Mouse (Mus musculus): Measurements from ENCODE around the gene Supt16. TPM values are rescaled to one million over a fixed set of nuclear protein-coding genes. Genes with fewer than 3 reads are reported as not detected.
A peak's percentile ranks its signal among the peaks of the same experiment; 100 is the strongest.

The Supt16 gene
- polyA plus RNA-seq, 1 experiment from 2014 or later: 85.8 TPM

DNA sequence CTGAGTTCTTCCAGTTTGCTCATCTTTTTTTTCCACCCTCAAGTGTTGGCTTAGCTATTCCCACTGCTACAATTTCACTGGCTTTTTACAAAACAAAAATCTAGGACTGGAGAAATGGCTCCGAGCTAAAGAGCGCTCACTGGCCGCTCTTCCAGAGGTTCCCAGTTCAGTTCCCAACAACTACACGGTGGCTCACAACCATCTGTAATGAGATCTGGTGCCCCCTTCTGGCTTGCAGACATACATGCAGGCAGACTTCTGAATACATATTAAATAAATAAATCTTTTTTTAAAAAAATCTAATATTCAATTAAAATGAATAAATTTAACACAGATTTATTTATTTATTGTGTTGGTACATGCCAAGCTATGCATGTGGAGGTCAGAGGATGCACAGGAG is 50.7 kb downstream of the Supt16 start:
- peak; percentile 50 for TF ChIP-seq CTCF (IDR thresholded peaks at IDR 0.05; ENCODE audit: low read depth)
- Histone ChIP-seq H3K4me3 (ENCODE audit: low read depth, low read length) (no peak overlapping the region), H3K36me3 (ENCODE audit: insufficient read depth) (no peaks in the 10 kb centered on the region), H3K9me3 (ENCODE audit: low read depth, low read length) (no peaks in the 10 kb centered on the region), H3K4me2 (no peak overlapping the region), H3K4me1 (ENCODE audit: insufficient read depth) (no peaks in the 10 kb centered on the region), H3K9ac (no peak overlapping the region), H3K27me3 (ENCODE audit: insufficient read depth, low read length) (no peaks in the 10 kb centered on the region), H3K27ac (ENCODE audit: low read depth) (no peak overlapping the region)
- ATAC-seq (ENCODE audit: insufficient read depth) (no peak), DNase-seq (peak; percentile 53)
- WGBS: 59% methylated on average over 4 of the region's 4 CpGs

DNA sequence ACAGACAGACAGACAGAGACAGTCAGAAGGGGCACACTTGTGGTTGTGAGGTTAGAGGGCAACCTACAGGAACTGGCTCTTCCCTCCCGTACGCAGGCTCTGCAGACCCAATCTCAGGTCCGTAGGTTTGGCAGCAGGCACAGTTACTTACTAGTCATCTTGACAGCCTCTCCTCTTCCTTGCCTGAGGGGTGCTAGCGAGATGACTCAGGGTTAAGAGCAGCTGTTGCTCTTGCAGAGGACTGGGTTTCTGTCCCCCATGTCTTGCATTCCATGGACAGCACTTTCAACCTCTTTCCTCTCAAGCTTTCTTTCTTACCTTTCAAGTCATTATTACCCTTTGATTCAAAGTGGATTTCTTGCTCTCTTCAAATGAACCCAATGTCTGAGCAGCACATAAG is 53.1 kb downstream of the Supt16 start:
- Histone ChIP-seq H3K4me1 (ENCODE audit: insufficient read depth) (no peaks in the 10 kb centered on the region), H3K4me3 (ENCODE audit: low read depth, low read length) (no peak overlapping the region), H3K36me3 (ENCODE audit: insufficient read depth) (no peaks in the 10 kb centered on the region), H3K27me3 (ENCODE audit: insufficient read depth, low read length) (no peaks in the 10 kb centered on the region), H3K9me3 (ENCODE audit: low read depth, low read length) (no peaks in the 10 kb centered on the region), H3K4me2 (no peak overlapping the region), H3K27ac (ENCODE audit: low read depth) (no peak overlapping the region), H3K9ac (no peak overlapping the region)
- 74% methylated on average over 4 of the region's 4 CpGs for WGBS
- ATAC-seq (ENCODE audit: insufficient read depth): no peak
- DNase-seq: no peak
- no peak for TF ChIP-seq CTCF (IDR thresholded peaks at IDR 0.05; ENCODE audit: low read depth)

DNA sequence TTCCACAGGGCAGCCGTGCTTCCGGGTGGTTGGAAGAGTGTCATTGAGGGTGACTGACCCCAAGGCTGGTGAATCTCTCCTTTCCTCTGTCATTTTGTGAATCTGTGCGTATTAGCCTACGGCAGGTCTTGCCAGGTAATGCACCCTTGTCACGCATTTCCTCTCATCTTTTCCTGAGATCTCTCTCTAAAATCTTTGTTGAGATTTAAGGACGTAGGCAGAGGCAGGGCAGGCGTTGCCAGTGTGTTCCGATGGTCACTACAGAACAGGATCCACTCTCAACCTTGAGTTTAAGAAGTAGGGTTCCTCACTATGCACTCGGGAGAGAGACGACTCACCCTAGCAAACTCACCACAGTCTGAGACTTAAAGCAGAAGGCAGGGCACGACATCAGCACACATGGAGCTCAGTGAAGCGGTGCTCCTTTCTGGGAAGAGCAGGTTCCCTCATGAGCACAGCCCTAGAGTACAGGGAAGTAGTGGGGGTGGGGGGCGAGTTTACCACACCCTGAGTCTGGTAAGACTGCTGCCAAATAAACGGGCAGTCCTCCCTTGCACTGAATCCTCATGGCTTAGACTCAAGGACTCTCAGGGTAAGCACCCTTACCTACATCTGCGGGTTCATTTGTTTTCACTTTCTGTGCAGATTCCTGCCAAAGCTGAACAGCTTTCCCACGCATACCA is 55.6 kb downstream of the Supt16 start:
- H3K4me3 ChIP-seq (ENCODE audit: low read depth, low read length): no peak overlapping the region
- ATAC-seq (ENCODE audit: insufficient read depth): no peak
- 53% methylated on average over 16 of the region's 16 CpGs for WGBS

DNA sequence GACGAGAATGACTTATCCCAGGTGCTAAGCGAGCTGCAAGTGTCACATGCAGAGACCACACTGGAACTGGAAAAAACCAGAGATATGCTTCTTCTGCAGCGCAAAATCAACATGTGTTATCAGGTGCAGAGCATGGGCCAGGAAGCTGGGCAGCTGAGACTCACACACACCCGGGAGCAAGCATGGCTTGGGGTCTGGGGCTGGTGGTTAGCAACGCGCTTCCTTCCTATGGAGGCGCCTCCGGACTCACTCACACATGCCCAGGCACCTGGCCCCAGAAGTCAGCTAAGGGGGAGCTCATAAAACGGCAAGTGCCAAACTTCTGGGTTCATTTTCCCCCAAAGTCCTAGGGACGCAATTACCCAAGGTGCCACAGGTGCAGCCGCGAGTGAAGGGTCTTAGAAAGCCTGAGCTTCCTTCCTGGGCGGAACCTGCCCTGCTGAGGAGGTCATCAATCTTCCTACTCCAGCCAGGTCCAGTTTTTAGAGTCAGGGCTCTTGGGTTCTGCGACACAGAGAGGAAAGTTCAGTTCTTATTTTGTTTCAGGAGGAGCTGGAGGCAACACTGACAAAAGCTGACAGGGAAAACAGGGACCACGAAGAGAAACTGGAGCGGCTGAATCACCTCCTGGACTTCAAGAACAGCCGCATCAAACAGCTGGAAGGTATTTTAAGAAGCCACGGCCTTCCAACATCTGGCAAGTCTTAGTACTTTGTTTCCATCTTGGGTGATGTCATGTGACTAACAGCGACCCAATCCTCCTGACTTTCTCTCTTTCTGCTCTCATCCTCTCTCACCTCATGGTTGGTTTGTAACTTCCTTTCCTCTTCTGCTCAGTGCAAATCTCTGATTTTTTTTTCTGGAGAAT is 56.4 kb downstream of the Supt16 start:
- Histone ChIP-seq H3K36me3 (ENCODE audit: insufficient read depth) (no peaks in the 10 kb centered on the region), H3K4me2 (peak overlapping the region; percentile 49), H3K27ac (ENCODE audit: low read depth) (no peak overlapping the region; the same call in 1 of the 2 replicates), H3K4me1 (ENCODE audit: insufficient read depth) (no peaks in the 10 kb centered on the region), H3K27me3 (ENCODE audit: insufficient read depth, low read length) (no peaks in the 10 kb centered on the region), H3K4me3 (ENCODE audit: low read depth, low read length) (peak overlapping the region; percentile 6; the same call in 1 of the 2 replicates), H3K9ac (no peak overlapping the region), H3K9me3 (ENCODE audit: low read depth, low read length) (no peaks in the 10 kb centered on the region)
- no peak for TF ChIP-seq CTCF (IDR thresholded peaks at IDR 0.05; ENCODE audit: low read depth)
- ATAC-seq (ENCODE audit: insufficient read depth) (peak; percentile 56; the same call in 1 of the 2 replicates), DNase-seq (no peak)
- 36% methylated on average over 19 of the region's 19 CpGs for WGBS

More for the DNA sequence above, 55.6 kb downstream of the Supt16 start:
- Histone ChIP-seq H3K9me3 (ENCODE audit: low read depth, low read length) (no peaks in the 10 kb centered on the region), H3K36me3 (ENCODE audit: insufficient read depth) (no peaks in the 10 kb centered on the region), H3K4me2 (peak overlapping the region; percentile 49), H3K27me3 (ENCODE audit: insufficient read depth, low read length) (no peaks in the 10 kb centered on the region), H3K4me1 (ENCODE audit: insufficient read depth) (no peaks in the 10 kb centered on the region), H3K27ac (ENCODE audit: low read depth) (no peak overlapping the region), H3K9ac (no peak overlapping the region)
- TF ChIP-seq CTCF (IDR thresholded peaks at IDR 0.05; ENCODE audit: low read depth): no peak
- DNase-seq: no peak

DNA sequence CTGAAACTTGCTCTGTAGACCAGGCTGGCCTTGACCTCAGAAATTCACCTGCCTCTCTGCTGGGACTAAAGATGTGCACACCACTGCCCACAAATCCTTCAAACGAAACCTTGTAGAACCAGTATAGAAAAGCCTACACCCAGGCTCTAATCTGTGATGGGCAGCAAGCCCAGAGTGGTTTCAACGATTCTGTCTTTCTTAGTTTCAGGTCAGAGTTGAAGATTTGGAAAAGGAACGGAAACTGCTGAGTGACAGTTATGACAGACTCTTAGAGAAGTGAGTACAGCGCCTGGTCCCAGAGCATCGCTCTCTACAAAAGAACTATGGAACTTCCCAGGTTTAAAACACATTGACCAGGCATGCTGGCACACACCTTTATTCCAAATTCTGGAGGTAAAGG is 63.6 kb downstream of the Supt16 start:
- 62% methylated on average over 5 of the region's 5 CpGs for WGBS
- H3K4me2 ChIP-seq: no peak overlapping the region

DNA sequence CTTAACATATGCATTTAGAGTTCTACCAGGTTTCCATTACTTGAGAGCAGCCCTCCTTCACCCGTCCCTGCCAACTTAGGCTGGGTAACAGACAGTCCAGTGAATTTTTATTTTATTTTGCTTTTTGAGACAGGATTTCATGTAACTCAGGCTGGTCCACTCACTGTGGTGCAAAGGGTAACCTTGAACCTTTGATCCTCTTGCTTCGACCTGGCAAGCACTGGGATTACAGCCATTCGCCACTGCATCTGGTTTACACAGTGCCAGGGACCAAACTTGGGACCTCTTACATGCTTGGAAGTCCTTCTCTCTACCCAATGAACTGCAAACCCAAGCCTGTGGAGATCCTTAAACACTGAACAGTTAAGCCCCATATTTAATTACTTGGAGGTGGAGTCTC is 72.6 kb downstream of the Supt16 start:
- Histone ChIP-seq H3K36me3 (ENCODE audit: insufficient read depth) (no peaks in the 10 kb centered on the region), H3K4me3 (ENCODE audit: low read depth, low read length) (no peak overlapping the region), H3K27me3 (ENCODE audit: insufficient read depth, low read length) (no peaks in the 10 kb centered on the region), H3K9ac (no peak overlapping the region), H3K4me2 (no peak overlapping the region), H3K4me1 (ENCODE audit: insufficient read depth) (peaks cover 1% of the 10 kb centered on the region; the same call in 1 of the 2 replicates), H3K9me3 (ENCODE audit: low read depth, low read length) (no peaks in the 10 kb centered on the region), H3K27ac (ENCODE audit: low read depth) (no peak overlapping the region)
- 91% methylated on average over 3 of the region's 3 CpGs for WGBS
- no peak for DNase-seq
- TF ChIP-seq CTCF (IDR thresholded peaks at IDR 0.05; ENCODE audit: low read depth): no peak
- no peak for ATAC-seq (ENCODE audit: insufficient read depth)

More for the DNA sequence above, 63.6 kb downstream of the Supt16 start:
- ATAC-seq (ENCODE audit: insufficient read depth) (no peak), DNase-seq (no peak)
- no peak overlapping the region for H3K27ac ChIP-seq (ENCODE audit: low read depth)
- H3K9me3 ChIP-seq (ENCODE audit: low read depth, low read length): no peaks in the 10 kb centered on the region
- H3K9ac ChIP-seq: no peak overlapping the region
- no peaks in the 10 kb centered on the region for H3K27me3 ChIP-seq (ENCODE audit: insufficient read depth, low read length)
- H3K36me3 ChIP-seq (ENCODE audit: insufficient read depth): no peaks in the 10 kb centered on the region
- no peak overlapping the region for H3K4me3 ChIP-seq (ENCODE audit: low read depth, low read length)
- TF ChIP-seq CTCF (IDR thresholded peaks at IDR 0.05; ENCODE audit: low read depth): no peak
- H3K4me1 ChIP-seq (ENCODE audit: insufficient read depth): no peaks in the 10 kb centered on the region

DNA sequence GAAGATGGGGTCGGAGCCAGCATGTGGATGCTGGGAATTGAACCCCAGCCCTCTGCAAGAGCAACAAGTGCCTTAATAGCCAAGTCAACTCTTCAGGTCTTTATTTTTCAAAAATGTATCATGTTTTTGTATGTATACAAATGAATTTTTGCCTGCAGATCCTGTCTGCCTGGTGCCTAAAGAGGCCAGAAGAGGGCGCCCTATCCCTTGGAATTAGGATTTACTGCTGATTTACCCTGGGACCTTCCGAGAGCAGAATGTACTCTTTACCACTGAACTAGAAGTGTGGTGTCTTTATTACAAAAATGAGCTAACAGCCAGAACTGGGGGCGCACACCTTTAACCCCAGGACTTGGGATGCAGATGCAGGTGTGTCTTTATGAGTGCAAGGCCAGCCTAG is 73.3 kb downstream of the Supt16 start:
- no peak overlapping the region for H3K9ac ChIP-seq
- TF ChIP-seq CTCF (IDR thresholded peaks at IDR 0.05; ENCODE audit: low read depth): peak; percentile 79
- H3K4me2 ChIP-seq: no peak overlapping the region
- ATAC-seq (ENCODE audit: insufficient read depth) (no peak), DNase-seq (peak; percentile 89)
- H3K4me1 ChIP-seq (ENCODE audit: insufficient read depth): peaks cover 4% of the 10 kb centered on the region; the same call in 1 of the 2 replicates
- 19% methylated on average over 4 of the region's 4 CpGs for WGBS
- no peaks in the 10 kb centered on the region for H3K27me3 ChIP-seq (ENCODE audit: insufficient read depth, low read length)
- no peaks in the 10 kb centered on the region for H3K9me3 ChIP-seq (ENCODE audit: low read depth, low read length)
- no peak overlapping the region for H3K27ac ChIP-seq (ENCODE audit: low read depth)
- no peak overlapping the region for H3K4me3 ChIP-seq (ENCODE audit: low read depth, low read length)
- no peaks in the 10 kb centered on the region for H3K36me3 ChIP-seq (ENCODE audit: insufficient read depth)

Data from lung, embryonic 14.5 days (tissue).